Mouse (Mus musculus): ENCODE measurements around the gene Madcam1.

DNA sequence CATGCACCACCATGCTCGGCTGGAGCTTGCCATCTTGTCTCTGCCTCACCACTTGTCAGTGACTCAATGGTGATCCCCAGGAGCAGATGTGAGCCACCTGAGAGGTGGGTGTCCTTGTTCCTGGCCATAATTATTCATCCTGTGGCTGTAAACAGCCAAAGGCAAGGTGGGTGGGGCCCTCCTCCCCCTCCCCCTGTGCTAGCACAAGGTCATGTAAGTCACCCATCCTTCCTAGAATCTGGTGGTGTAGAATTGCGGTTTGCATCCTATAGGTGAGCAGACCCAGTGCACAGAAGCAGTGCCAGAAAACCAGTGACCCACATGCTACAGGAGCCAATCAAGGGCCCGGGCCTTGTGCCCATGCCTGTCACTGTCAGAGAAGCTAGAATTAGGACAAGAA, 8.7 kb downstream of the Madcam1 start:
- TF ChIP-seq GATA1 (IDR thresholded peaks at IDR 0.05; ENCODE audit: low read length) (no peak), TAL1 (IDR thresholded peaks at IDR 0.05; ENCODE audit: low read length) (no peak)

Data from erythroblast, embryonic 14.5 days (primary cell).